Mouse (Mus musculus): ENCODE results near the gene Art3.

- no peak for TF ChIP-seq CTCF (IDR thresholded peaks at IDR 0.05; ENCODE audit: low read depth)
- TF ChIP-seq EP300 (IDR thresholded peaks at IDR 0.05; ENCODE audit: low read depth) = no peak
Measured at GRCm38 (mm10) chr5:92340606-92341005, 9.0 kb downstream of the Art3 start.

Measured in liver, embryonic 14.5 days (tissue).